Mouse (Mus musculus) adrenal gland (tissue): ENCODE results near the gene Lif.

Experiments
- intact Hi-C: fragments of 180-260 bp; cut with DNase I; formaldehyde crosslinking; loops from one replicate; pipeline ENCODE4 v1.15.1; 2025

The Lif gene

GRCm38 (mm10) chr11:4294495-4295351, 37.4 kb downstream of the Lif start:
- intact Hi-C loops: no loop called here

DNA sequence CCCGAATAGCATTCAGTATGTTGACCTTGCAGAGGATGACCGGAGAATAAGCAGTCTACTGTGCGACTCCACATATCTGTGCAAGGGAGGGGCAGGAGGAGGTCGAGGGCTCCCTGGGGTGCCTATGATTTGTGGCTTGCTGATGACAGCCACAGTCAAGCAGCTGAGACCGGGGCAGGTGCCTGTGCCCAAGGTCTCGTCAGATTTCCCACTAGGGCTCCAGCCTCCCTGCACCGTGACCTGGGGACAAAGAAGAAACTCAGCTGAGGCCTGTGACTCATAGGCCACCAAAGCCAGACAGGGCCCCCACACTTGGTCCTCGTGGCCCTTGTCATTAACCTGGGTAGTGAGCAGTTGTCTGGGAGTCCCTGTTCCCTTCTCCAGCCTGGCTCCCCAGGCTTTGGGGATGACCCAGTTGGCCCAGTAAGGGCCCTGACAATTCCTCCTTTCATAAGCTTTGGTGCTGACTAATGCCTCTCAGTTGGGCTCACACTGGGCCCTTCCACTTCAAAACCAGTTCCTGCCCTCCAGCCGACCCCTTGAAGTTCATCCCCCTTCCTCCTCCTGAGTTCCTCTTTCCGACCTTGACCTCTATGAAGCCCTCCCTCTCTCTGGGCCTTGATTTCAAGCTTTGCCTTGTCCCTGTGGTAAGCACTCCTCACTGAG, 39.4 kb downstream of the Lif start:
- intact Hi-C loops: no loop called here

DNA sequence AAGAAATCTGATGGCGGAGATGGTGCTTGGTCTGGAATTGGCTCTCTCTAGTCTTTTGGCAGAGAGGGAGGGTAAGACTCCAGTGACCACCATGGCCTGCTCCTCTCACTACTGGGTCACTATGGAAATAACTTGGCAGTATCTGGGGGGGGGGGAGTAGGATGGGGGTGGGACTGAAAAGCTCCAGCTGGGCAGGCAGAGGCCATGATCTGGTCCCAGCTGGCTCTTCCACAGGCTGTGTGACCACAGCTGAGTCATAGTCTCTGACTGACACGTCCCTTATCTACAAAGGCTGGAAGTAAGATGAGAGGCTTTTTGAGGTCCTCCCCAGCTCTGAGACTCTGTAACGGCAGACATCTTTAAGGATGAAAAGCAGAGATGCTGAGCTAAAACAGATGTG, 40.4 kb downstream of the Lif start:
- intact Hi-C loops: no loop called here

GRCm38 (mm10) chr11:4298615-4299014, 41.3 kb downstream of the Lif start:
- intact Hi-C loops: no loop called here

- intact Hi-C loops: no loop called here
Measured at GRCm38 (mm10) chr11:4299191-4299590, 41.8 kb downstream of the Lif start.

DNA sequence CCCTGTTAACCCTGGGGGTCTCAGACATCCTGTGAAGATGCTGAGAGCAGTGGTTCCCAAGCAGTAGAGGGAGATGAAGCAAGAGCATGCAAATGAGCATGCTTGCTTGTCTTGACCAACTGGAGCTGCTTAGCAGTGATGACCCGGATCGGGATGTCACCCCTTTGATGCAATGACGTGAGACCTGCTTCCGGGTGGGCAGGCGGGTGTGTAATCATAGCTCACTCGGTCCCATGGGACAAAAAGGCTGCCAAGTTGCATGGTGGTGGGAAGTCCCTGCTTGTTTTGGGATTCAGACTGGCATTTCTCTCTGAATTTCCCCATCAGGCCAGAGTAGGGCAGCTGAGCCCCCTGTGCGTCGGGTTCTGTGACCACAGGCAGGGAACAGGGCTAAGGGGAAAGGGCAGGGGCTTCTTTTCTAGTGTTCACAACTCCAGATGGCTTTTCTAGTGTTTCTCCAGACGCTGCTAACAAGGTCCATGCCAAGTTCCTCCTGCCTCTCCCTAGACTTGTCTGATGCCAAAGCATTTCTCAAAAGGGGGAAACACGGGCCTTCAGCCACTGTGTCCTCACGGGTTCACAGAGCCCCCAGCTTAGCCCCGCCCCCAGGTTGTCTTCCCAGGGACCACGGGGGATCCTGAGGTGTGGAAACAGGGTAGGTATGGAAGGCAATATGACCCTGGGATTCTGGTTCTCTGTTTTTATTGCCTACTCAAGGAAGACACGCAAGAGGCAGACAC, 42.5 kb downstream of the Lif start:
- intact Hi-C loops: no loop called here

DNA sequence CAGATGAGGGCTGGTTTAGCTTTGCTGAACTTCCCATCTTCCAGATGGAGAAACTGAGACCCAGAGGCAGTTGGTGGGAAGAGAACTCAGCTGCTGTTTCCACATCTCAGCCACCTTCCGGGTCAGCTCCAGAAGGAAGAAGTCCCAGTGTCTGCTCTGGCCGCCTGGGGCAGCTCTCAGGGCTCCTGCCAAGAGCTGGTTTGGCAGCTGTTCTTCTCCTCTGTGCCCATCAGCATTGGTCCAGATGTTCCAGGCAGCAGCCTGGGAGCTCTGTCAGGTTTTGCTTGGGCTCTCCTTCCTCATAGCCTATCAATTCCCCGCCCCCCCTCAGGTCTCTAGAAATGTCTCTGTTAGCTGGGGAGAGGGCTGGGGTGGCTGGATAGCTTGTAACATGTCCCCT, 43.3 kb downstream of the Lif start:
- intact Hi-C loops: no loop called here

- intact Hi-C loops: no loop called here
Measured at GRCm38 (mm10) chr11:4302363-4302913, 45.1 kb downstream of the Lif start.

GRCm38 (mm10) chr11:4303033-4303432, 45.7 kb downstream of the Lif start:
- intact Hi-C loops: no loop called here

DNA sequence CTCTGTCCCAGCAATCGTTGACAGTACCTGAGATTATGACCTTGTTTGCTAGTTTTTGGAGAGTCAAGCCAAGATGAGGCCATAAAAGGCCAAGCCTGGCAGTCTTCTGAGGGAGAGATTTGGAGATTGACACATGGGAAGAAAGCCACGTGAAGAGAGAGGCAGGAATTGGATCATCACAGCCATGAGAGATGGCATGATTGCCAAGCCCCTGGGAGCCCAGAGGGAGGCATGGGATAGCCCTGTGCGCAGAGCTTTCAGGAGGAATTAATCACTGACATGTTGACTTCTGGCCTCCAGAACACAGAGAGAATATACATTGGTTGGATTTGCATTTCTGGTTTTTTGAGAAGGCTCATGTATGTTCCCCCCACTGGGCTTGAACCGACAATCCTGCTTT, 46.8 kb downstream of the Lif start:
- intact Hi-C loops: no loop called here

DNA sequence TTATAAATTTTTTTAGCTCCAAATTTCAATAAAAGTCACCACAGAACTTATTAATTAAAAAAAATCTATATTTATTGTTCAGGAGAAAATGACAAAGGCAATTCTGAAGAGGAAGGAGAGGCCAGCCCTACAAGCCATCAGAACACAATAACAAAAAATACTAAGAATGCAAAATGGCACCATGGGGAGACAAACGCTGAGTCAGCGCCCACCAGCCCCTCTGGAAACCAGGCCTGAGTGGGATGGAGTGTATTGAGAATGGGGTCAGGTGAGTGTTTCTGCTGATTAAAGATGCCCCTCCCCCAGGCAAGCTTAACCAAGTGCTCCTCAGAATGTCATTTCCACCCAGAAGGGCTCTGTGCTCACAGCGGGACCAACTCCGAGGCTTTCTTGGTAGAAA, 47.7 kb downstream of the Lif start:
- intact Hi-C loops: loop anchor here (5.0 kb wide), 1 partner anchor 38 kb away; no protein-coding TSS in a partner anchor

GRCm38 (mm10) chr11:4306086-4306485, 48.7 kb downstream of the Lif start:
- intact Hi-C loops: loop anchor here (5.0 kb wide), 1 partner anchor 39 kb away; no protein-coding TSS in a partner anchor

- intact Hi-C loops: loop anchor here (5.0 kb wide), 1 partner anchor 41 kb away; no protein-coding TSS in a partner anchor
Measured at GRCm38 (mm10) chr11:4308060-4308513, 50.7 kb downstream of the Lif start.

DNA sequence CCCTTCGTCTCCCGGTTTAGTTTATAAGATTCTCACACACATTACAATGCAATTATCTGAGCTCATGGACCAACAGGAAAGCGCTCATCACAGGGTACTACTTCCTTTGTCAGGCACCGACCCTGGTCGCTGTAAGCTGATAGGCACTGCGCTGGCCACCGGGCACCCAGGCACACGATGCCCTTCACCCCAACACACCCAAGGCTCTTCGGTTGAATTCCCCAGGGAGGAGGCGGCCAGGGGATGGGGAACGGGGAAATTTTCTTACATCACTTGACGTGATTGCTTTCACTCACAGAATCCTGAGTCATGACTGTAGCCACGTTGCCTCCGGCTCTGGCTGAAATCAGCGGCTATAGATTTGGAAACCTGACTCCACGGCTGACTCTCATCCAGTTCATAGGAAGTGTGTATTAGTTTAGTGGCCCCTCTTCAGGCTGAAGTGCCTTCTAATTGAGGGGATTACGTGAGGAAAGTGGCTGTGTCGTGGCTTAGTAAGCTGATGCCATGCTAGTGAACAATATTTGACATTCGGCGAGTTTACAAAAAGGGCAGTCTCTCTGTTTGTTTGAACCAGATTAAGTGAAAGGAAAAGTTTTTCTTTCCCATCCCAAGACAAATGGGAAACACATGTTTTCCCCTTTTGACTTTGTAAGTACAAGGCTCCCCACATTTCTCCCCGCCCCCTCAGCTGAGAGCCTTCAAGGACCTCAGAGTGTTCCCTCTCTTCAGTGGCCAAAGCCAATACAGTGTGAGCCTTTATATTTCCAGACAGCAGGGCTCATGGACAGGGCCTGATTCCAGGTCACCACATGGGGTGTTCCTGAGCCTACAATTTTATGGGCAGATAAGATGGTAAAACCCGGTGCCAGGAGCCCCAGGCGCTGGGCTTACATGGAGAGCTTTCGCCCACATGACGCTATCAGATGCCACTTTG, 51.4 kb downstream of the Lif start:
- intact Hi-C loops: loop anchor here (5.0 kb wide), 1 partner anchor 41 kb away; no protein-coding TSS in a partner anchor

- intact Hi-C loops: loop anchor here (5.0 kb wide), 1 partner anchor 42 kb away; no protein-coding TSS in a partner anchor
Measured at GRCm38 (mm10) chr11:4309613-4310012, 52.3 kb downstream of the Lif start.

DNA sequence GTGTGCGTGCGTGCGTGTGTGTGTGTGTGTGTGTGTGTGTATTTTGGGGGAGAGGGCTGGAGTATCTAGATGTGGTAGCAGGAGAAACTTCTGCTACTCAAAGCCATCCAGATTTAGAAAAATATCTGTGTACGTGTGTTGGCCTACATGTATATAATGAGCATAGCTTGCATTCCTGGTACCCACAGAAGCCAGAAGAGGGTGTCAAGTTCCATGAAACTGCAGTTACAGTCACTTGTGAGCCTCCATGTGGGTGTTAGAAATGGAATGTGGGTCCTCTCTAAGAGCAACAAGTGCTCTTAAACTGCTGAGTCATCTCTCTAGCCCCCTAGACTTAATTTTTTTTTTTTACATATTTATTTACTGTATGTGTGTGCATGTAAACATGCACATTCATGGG, 53.0 kb downstream of the Lif start:
- intact Hi-C loops: no loop called here

DNA sequence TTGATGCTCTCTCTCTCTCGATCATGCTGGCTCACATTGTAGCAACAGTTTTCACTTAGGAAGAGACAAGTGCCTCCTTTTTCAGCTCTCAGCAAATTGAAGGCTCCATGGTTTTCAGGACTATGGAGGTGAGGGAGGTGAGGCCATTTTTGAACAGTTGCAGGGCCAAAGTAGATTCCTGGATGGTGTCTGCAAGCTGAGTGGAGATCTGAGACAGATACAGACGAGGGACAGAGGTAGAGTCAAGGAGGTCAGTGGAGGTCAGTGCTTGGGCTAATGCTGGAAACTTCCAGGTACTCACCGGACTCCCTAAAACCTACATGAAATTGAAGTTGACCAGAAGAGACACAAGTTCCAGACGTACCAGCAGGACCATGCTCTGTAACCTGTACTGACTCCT, 54.8 kb downstream of the Lif start:
- intact Hi-C loops: no loop called here

- intact Hi-C loops: no loop called here
Measured at GRCm38 (mm10) chr11:4317287-4317686, 59.9 kb downstream of the Lif start.

DNA sequence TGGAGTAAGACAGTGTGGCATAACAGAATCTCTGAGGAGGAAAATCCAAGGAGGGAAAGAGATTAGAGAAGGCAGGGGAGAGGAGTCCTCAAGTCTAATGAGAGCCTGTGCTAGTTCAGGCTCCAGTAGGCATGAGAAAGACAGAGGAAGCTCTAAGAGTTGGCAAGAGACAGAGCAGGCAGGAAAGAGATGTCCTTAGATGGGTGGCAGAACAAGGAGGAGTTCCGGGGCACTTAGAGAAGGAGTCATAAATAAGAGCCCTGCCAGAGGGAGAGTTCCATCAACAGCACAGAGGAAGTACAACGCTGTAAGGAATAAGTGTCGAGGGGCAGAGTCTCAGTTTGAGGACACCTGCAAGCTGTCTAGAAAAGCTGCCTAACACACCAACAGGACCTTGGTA, 60.7 kb downstream of the Lif start:
- intact Hi-C loops: no loop called here
